In the genomic region with DNA sequence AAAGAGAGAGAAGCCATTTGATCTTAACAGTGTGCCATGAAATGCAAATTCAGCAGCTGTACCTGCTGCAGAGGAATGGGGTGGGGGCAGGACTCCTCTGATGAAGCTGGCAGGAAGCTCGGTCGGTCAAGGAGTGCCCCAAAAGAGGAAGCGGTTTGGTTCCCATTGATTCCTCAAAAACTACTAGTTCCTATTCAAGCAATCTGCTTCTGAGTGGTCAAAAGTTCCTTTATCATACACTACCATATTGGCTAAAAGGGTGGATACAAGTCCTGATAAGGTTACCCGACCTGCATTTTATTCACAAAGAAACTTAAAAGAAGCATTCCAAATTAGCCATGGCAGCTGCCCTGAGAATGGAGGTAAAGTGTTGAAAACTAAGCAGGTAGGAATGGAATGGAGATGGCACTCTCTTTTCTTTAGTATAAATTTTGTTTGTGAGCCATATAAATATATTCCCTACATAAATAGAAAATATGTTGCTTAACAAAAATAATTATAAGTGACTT, we compare ENCODE assay signal across 13 mouse cellular contexts. TPM values are rescaled to one million over a fixed set of nuclear protein-coding genes. Genes with fewer than 3 reads are reported as not detected.
DNase-seq lines count a peak whose midpoint lies in the region; ATAC-seq and TF ChIP-seq lines count a peak whose summit lies in the region.
"Had no signal": no experiment of that assay in that cellular context is flagged by ENCODE, and none has a peak within 500 bp of the region (broad histone marks: within the 10 kb centered on the region; RNA-seq: fewer than 3 reads in every experiment).

No protein-coding gene starts in this region.

- TF ChIP-seq POLR2A in MEL (IDR thresholded peaks at IDR 0.05; ENCODE audit: control insufficient read depth in 1 of 2, insufficient read depth in 1 of 2, low read depth in 1 of 2, low read length in 2 of 2, poor library complexity in 1 of 2) (no peak; a peak in 1 of 4 replicates), myocyte (IDR thresholded peaks at IDR 0.05; ENCODE audit: insufficient read length, low read depth) (no peak)

- no peak overlapping the region for H3K9ac ChIP-seq in lung, embryonic 14.5 days
- peak overlapping the region; percentile 73; the same call in 1 of the 2 replicates for H3K9ac ChIP-seq in MEL (ENCODE audit: control insufficient read depth, low read depth, low read length, poor library complexity, severe bottlenecking)

- TF ChIP-seq RAD21 in MEL (IDR thresholded peaks at IDR 0.05; ENCODE audit: low read depth, low read length): no peak

- peaks cover 24% of the 10 kb centered on the region for H3K4me1 ChIP-seq in lung, embryonic 14.5 days (ENCODE audit: insufficient read depth)
- H3K4me1 ChIP-seq in MEL (ENCODE audit: control insufficient read depth in 1 of 2, insufficient read depth in 2 of 2, low read length in 2 of 2): peaks cover 19 to 43% of the 10 kb centered on the region in 2 experiments
- peaks cover 57% of the 10 kb centered on the region for H3K4me1 ChIP-seq in forebrain, embryonic 10.5 days

- TF ChIP-seq CTCF in lung, embryonic 14.5 days (IDR thresholded peaks at IDR 0.05; ENCODE audit: low read depth): no peak
- TF ChIP-seq CTCF in MEL (IDR thresholded peaks at IDR 0.05 in 2 of 3, conservative IDR thresholded peaks at IDR 0.05 in 1 of 3; ENCODE audit: control insufficient read depth in 1 of 3, insufficient read depth in 1 of 3, low read depth in 2 of 3, low read length in 3 of 3, poor library complexity in 1 of 3, severe bottlenecking in 1 of 3): no peak

- H3K27ac ChIP-seq in lung, embryonic 14.5 days (ENCODE audit: low read depth): no peak overlapping the region
- peak overlapping the region; percentile 82 for H3K27ac ChIP-seq in MEL (ENCODE audit: control insufficient read depth, low read depth, low read length)
- no peak overlapping the region for H3K27ac ChIP-seq in forebrain, embryonic 10.5 days
- H3K27ac ChIP-seq: macrophage had no signal

- no peak for ATAC-seq in lung, embryonic 14.5 days (ENCODE audit: insufficient read depth)
- ATAC-seq in CD4-positive, CD25-positive, alpha-beta regulatory T cell, adult 4 months: no peak

- peak overlapping the region; percentile 23; the same call in 1 of the 2 replicates for H3K4me2 ChIP-seq in lung, embryonic 14.5 days
- H3K4me2 ChIP-seq in myocyte (ENCODE audit: low read depth): peak overlapping the region; percentile 84

- peak; percentile 96 to 97 for TF ChIP-seq EP300 in MEL (IDR thresholded peaks at IDR 0.05; ENCODE audit: low read depth in 1 of 2, low read length in 2 of 2)

- DNase-seq in lung, embryonic 14.5 days: no peak
- DNase-seq in lung, postnatal 10 days: no peak
- DNase-seq in MEL (ENCODE audit: low read depth, low spot score) (peak; percentile 84), liver (peak; percentile 75)
- no peak for DNase-seq in forebrain, embryonic 10.5 days (ENCODE audit: extremely low spot score, low spot score)
- no peak for DNase-seq in heart, adult 18-20 months
- DNase-seq: adrenal gland, postnatal 36 days; cerebellum, postnatal 14 days; gastrocnemius, postnatal 36 days; right cerebral cortex, adult 18-20 months had no signal

- no peaks in the 10 kb centered on the region for H3K9me3 ChIP-seq in lung, embryonic 14.5 days (ENCODE audit: low read depth, low read length)
- H3K9me3 ChIP-seq in MEL (replicated peaks; ENCODE audit: insufficient read depth, low read length): no peaks in the 10 kb centered on the region
- H3K9me3 ChIP-seq in forebrain, embryonic 10.5 days: no peaks in the 10 kb centered on the region

- H3K4me3 ChIP-seq in lung, embryonic 14.5 days (ENCODE audit: low read depth, low read length): no peak overlapping the region
- peak overlapping the region; percentile 14 to 81; a peak in 2 of 4 replicates for H3K4me3 ChIP-seq in MEL (ENCODE audit: control insufficient read depth in 1 of 2, insufficient read depth in 1 of 2, low read depth in 2 of 2, low read length in 2 of 2)
- peak overlapping the region; percentile 59 for H3K4me3 ChIP-seq in myocyte
- no peak overlapping the region for H3K4me3 ChIP-seq in forebrain, embryonic 10.5 days

- 64% methylated on average over 4 of the region's 4 CpGs for WGBS in lung, embryonic 14.5 days
- 79% methylated on average over 4 of the region's 4 CpGs for WGBS in forebrain, embryonic 10.5 days

- no peak overlapping the region for H3ac ChIP-seq in myocyte (ENCODE audit: control insufficient read depth, insufficient read length)

- H3K36me3 ChIP-seq in lung, embryonic 14.5 days (ENCODE audit: insufficient read depth): peaks cover 20% of the 10 kb centered on the region
- peaks cover 0 to 49% of the 10 kb centered on the region in 2 experiments; a peak in 3 of 4 replicates for H3K36me3 ChIP-seq in MEL (ENCODE audit: control insufficient read depth in 1 of 2, insufficient read depth in 2 of 2, low read length in 2 of 2)
- no peaks in the 10 kb centered on the region for H3K36me3 ChIP-seq in myocyte (ENCODE audit: control insufficient read depth, insufficient read depth)
- peaks cover 17% of the 10 kb centered on the region for H3K36me3 ChIP-seq in forebrain, embryonic 10.5 days (replicated peaks)

- H3K79me2 ChIP-seq in MEL (ENCODE audit: control insufficient read depth, insufficient read depth, low read length, poor library complexity) (peaks cover 48% of the 10 kb centered on the region), myocyte (ENCODE audit: control insufficient read depth, insufficient read depth) (peaks cover 66% of the 10 kb centered on the region)

- H3K27me3 ChIP-seq in lung, embryonic 14.5 days (ENCODE audit: insufficient read depth, low read length): no peaks in the 10 kb centered on the region
- H3K27me3 ChIP-seq in MEL (ENCODE audit: control insufficient read depth in 1 of 2, insufficient read depth in 2 of 2, low read length in 2 of 2) (no peaks in the 10 kb centered on the region), myocyte (ENCODE audit: control insufficient read depth, insufficient read depth, insufficient read length) (no peaks in the 10 kb centered on the region)
- H3K27me3 ChIP-seq in forebrain, embryonic 10.5 days (ENCODE audit: poor library complexity, severe bottlenecking): no peaks in the 10 kb centered on the region

TF ChIP-seq in MEL, 35 proteins besides CTCF, POLR2A, EP300 and RAD21 (continues in another document):
- no peak for TF ChIP-seq MAX (IDR thresholded peaks at IDR 0.05; ENCODE audit: low read length)
- no peak for TF ChIP-seq ZKSCAN1 (IDR thresholded peaks at IDR 0.05; ENCODE audit: low read depth, low read length)
- TF ChIP-seq USF2 (IDR thresholded peaks at IDR 0.05; ENCODE audit: borderline replicate concordance in 1 of 2, insufficient read depth in 1 of 2, low read depth in 1 of 2, low read length in 2 of 2): no peak
- no peak for TF ChIP-seq JUND (IDR thresholded peaks at IDR 0.05; ENCODE audit: low read depth, low read length)

TF ChIP-seq in myocyte, 11 proteins besides CTCF, POLR2A, EP300 and RAD21 (continues in another document):
- TF ChIP-seq CEBPB (IDR thresholded peaks at IDR 0.05; ENCODE audit: insufficient read depth, poor library complexity, severe bottlenecking) (no peak), USF1 (IDR thresholded peaks at IDR 0.05; ENCODE audit: low read depth) (no peak), POLR2AphosphoS2 (IDR thresholded peaks at IDR 0.05; ENCODE audit: insufficient read length, low read depth) (no peak), MYOG (IDR thresholded peaks at IDR 0.05; ENCODE audit: control insufficient read depth in 1 of 3, insufficient read depth in 1 of 3, insufficient read length in 2 of 3, low read depth in 2 of 3) (no peak), SRF (IDR thresholded peaks at IDR 0.05; ENCODE audit: control insufficient read depth, insufficient read length, low read depth) (no peak)

RNA-seq across cellular contexts. Expression of a gene that starts 3.4 kb away (rescaled TPM):
- 21.4 and 23.2 TPM in 2 replicates for polyA plus RNA-seq in lung, embryonic 14.5 days (2014; fragmentation: Nextera tagmentation; extraction: Ambion mirVana)
- 19.3 and 25.2 TPM in 2 replicates for total RNA-seq in MEL (2012; rRNA removed)
- polyA plus RNA-seq in MEL (2012; ENCODE audit: insufficient read depth in 1 of 2, insufficient read length in 2 of 2, low read depth in 1 of 2, low replicate concordance in 2 of 2, missing spikeins in 1 of 2) (10 to 100 TPM in 1 of 2 experiments, not detected in 1; 56.6 TPM), myocyte (2012; fragmentation: generic; extraction: Trizol) (15.5 TPM)
- polyA plus RNA-seq in forebrain, embryonic 10.5 days (2016; fragmentation: Nextera tagmentation; extraction: Ambion mirVana): 13.7 and 14.4 TPM in 2 replicates
- 1 to 10 TPM; 8.1 to 8.8 TPM for total RNA-seq in heart, adult 18-20 months (2021)
- 10 to 100 TPM; 45.9 to 77.9 TPM for polyA plus RNA-seq in CD4-positive, CD25-positive, alpha-beta regulatory T cell, adult 4 months (2017; shearing (Covaris generic))

RNA-seq across cellular contexts. Expression of a gene that starts 6.8 kb away (rescaled TPM):
- polyA plus RNA-seq in lung, embryonic 14.5 days (2014; fragmentation: Nextera tagmentation; extraction: Ambion mirVana): 23.2 and 27.1 TPM in 2 replicates
- 5.9 and 6.4 TPM in 2 replicates for total RNA-seq in MEL (2012; rRNA removed)
- polyA plus RNA-seq in MEL (2012; ENCODE audit: insufficient read depth in 1 of 2, insufficient read length in 2 of 2, low read depth in 1 of 2, low replicate concordance in 2 of 2, missing spikeins in 1 of 2) (1 to 10 TPM in 1 of 2 experiments, not detected in 1; 8.7 TPM), myocyte (2012; fragmentation: generic; extraction: Trizol) (37.9 TPM)
- polyA plus RNA-seq in forebrain, embryonic 10.5 days (2016; fragmentation: Nextera tagmentation; extraction: Ambion mirVana): 24.8 and 28.8 TPM in 2 replicates
- 10 to 100 TPM; 10.2 to 10.5 TPM for total RNA-seq in heart, adult 18-20 months (2021)
- polyA plus RNA-seq in CD4-positive, CD25-positive, alpha-beta regulatory T cell, adult 4 months (2017; shearing (Covaris generic)): 10 to 100 TPM; 26.0 to 83.0 TPM

RNA-seq across cellular contexts. Expression of a gene that starts 42.0 kb away (rescaled TPM):
- not detected in 2 replicates for polyA plus RNA-seq in lung, embryonic 14.5 days (2014; fragmentation: Nextera tagmentation; extraction: Ambion mirVana)
- total RNA-seq in MEL (2012; rRNA removed): 0.15 TPM in 1 of 2 replicates, not detected in the other
- polyA plus RNA-seq in MEL (2012; ENCODE audit: insufficient read depth in 1 of 2, insufficient read length in 2 of 2, low read depth in 1 of 2, low replicate concordance in 2 of 2, missing spikeins in 1 of 2): under 1 TPM in 1 of 2 experiments, not detected in 1; 0.17 TPM
- polyA plus RNA-seq in myocyte (2012; fragmentation: generic; extraction: Trizol): 0.32 TPM
- 2.2 and 3.6 TPM in 2 replicates for polyA plus RNA-seq in forebrain, embryonic 10.5 days (2016; fragmentation: Nextera tagmentation; extraction: Ambion mirVana)
- total RNA-seq in heart, adult 18-20 months (2021): 1 to 10 TPM in 1 of 2 experiments, under 1 TPM in 1; 0.42 to 1.7 TPM
- polyA plus RNA-seq in CD4-positive, CD25-positive, alpha-beta regulatory T cell, adult 4 months (2017; shearing (Covaris generic)): not detected
- polyA plus RNA-seq: macrophage had no signal

RNA-seq across cellular contexts. Expression of a gene that starts 42.0 kb away (rescaled TPM):
- 56.9 and 60.2 TPM in 2 replicates for polyA plus RNA-seq in lung, embryonic 14.5 days (2014; fragmentation: Nextera tagmentation; extraction: Ambion mirVana)
- not detected in 2 replicates for total RNA-seq in MEL (2012; rRNA removed)
- polyA plus RNA-seq in MEL (2012; ENCODE audit: insufficient read depth in 1 of 2, insufficient read length in 2 of 2, low read depth in 1 of 2, low replicate concordance in 2 of 2, missing spikeins in 1 of 2) (not detected), myocyte (2012; fragmentation: generic; extraction: Trizol) (30.3 TPM)
- 4.0 and 4.6 TPM in 2 replicates for polyA plus RNA-seq in forebrain, embryonic 10.5 days (2016; fragmentation: Nextera tagmentation; extraction: Ambion mirVana)
- 10 to 100 TPM; 19.2 to 19.8 TPM for total RNA-seq in heart, adult 18-20 months (2021)
- polyA plus RNA-seq in CD4-positive, CD25-positive, alpha-beta regulatory T cell, adult 4 months (2017; shearing (Covaris generic)): 1 to 10 TPM in 1 of 2 experiments, under 1 TPM in 1; 0.77 to 1.2 TPM
- polyA plus RNA-seq: macrophage had no signal

Comparison
In these comparisons a context has a peak if more than half of its experiments do, and no peak if none do; other contexts are left out.
1. DNase-seq: peak in MEL (single experiment) and liver (single experiment); none in lung, embryonic 14.5 days (single experiment), lung, postnatal 10 days (single experiment), forebrain, embryonic 10.5 days (single experiment) and heart, adult 18-20 months (0 of 2).
2. H3K4me3 ChIP-seq: peak in MEL (2 of 2) and myocyte (single experiment); none in lung, embryonic 14.5 days (single experiment) and forebrain, embryonic 10.5 days (single experiment).